Mouse (Mus musculus): ENCODE data around the gene Zfp648.

- TF ChIP-seq POLR2A (IDR thresholded peaks at IDR 0.05; ENCODE audit: control insufficient read depth, extremely low read depth, insufficient read depth, low read length, poor library complexity) (no peak), CTCF (IDR thresholded peaks at IDR 0.05; ENCODE audit: borderline replicate concordance, control insufficient read depth, extremely low read depth, insufficient read depth, low read length, poor library complexity) (no peak)
Measured at GRCm38 (mm10) chr1:154223807-154224207, 22.8 kb downstream of the Zfp648 start.

All from thymus, adult 2 months (tissue).